Mouse (Mus musculus) liver, embryonic 11.5 days (tissue): ENCODE measurements around the gene Mustn1. TPM values are rescaled to one million over a fixed set of nuclear protein-coding genes. Genes with fewer than 3 reads are reported as not detected.

Experiments used
- polyA plus RNA-seq: library from polyadenylated mRNA; unstranded; fragments of >200 nt; fragmentation: Nextera tagmentation; extraction: Ambion mirVana; gene quantifications from 2 replicates; pipeline ENCODE4 v1.2.1, GENCODE M21; 2014

Mustn1 gene
- polyA plus RNA-seq, 1 experiment from 2014 or later, result 0.45 TPM

Other genes with a start within 250 kb of the Mustn1 start
- gene Rft1, start 224.8 kb upstream of the Mustn1 start, polyA plus RNA-seq, result 9.7 and 9.8 TPM in 2 replicates
- 23.0 and 24.5 TPM in 2 replicates for gene Sfmbt1, start 164.4 kb upstream of the Mustn1 start, polyA plus RNA-seq
- 22.6 and 26.1 TPM in 2 replicates for gene Tmem110, start 53.6 kb upstream of the Mustn1 start, polyA plus RNA-seq
- gene Itih4, start 7.3 kb downstream of the Mustn1 start, polyA plus RNA-seq, result 3.4 and 4.4 TPM in 2 replicates
- gene Itih3, start 44.6 kb downstream of the Mustn1 start, polyA plus RNA-seq, result 57.8 and 64.8 TPM in 2 replicates
- gene Itih1, start 64.1 kb downstream of the Mustn1 start, polyA plus RNA-seq, result 16.3 and 17.4 TPM in 2 replicates
- 13.2 and 14.3 TPM in 2 replicates for gene Nek4, start 72.2 kb downstream of the Mustn1 start, polyA plus RNA-seq
- 33.7 and 41.6 TPM in 2 replicates for gene Glt8d1, start 122.2 kb downstream of the Mustn1 start, polyA plus RNA-seq
- 309 and 326 TPM in 2 replicates for gene Spcs1, start 122.5 kb downstream of the Mustn1 start, polyA plus RNA-seq
- 72.8 and 73.0 TPM in 2 replicates for gene Pbrm1, start 139.9 kb downstream of the Mustn1 start, polyA plus RNA-seq
- gene Gnl3, start 140.0 kb downstream of the Mustn1 start, polyA plus RNA-seq, result 265 and 268 TPM in 2 replicates
- gene Smim4, start 249.8 kb downstream of the Mustn1 start, polyA plus RNA-seq, result 90.3 and 107 TPM in 2 replicates